Mouse (Mus musculus) G1E (cell line): ENCODE measurements around the gene Ifna1.

Experiments used
- CTCF ChIP-seq: IDR thresholded peaks from 2 replicates; pipeline ENCODE4 v1.5.1; 2012; ENCODE audit warnings: low read depth, low read length, inconsistent platforms, mixed read lengths
- GATA1 ChIP-seq: IDR thresholded peaks from 2 replicates; pipeline ENCODE4 v1.6.1; 2012; ENCODE audit warnings: borderline replicate concordance, low read length, inconsistent platforms, mixed read lengths
- TAL1 ChIP-seq: conservative IDR thresholded peaks from 2 replicates; pipeline ENCODE4 v1.6.1; 2012; ENCODE audit warnings: low read depth, low read length, inconsistent platforms, mixed read lengths

- TF ChIP-seq CTCF (no peak), GATA1 (no peak), TAL1 (no peak)
Observed at GRCm38 (mm10) chr4:88865011-88865569, 15.2 kb downstream of the Ifna1 start.
